Mouse (Mus musculus): ENCODE data around the gene Cep135. TPM values are rescaled to one million over a fixed set of nuclear protein-coding genes. Genes with fewer than 3 reads are reported as not detected.

The Cep135 gene
- polyA plus RNA-seq (2016; fragmentation: Nextera tagmentation; extraction: Ambion mirVana): 10.8 and 12.2 TPM in 2 replicates

DNA sequence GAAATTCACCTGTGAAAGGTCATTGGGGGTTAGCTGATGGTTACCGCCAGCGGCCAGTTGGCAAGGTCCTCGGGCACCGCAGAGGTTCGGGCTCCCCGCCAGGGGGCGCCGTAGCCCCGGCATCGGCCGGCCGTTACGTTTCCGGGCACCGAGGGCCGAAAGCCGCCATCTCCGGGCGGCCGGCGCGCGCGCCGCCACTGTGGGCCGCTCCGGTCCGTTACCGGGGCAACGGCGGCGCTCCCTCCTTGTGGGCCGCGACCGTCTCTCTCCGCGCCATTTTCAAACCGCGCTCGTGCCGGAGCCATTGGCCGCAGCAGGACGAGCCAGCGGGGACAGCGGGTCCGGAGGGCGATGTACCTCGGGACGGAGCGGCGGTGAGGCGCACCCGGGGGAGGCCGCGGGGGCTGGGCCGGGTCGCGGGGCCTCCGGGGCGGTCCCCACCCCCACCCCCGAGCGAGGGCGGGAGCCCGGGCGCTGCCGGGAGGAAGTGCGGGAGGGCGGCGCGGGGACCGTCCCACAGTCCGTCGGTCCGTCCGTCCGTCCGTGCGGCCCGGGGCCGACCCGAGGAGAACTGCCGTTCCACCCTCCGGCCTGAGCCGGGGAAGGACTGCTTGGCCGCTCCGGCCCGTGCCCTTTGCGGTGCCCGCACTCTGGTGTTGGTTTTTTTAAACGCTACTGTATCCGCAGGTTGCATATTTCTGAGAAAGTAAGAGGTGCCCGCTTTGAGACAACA, at the start of gene Cep135:
Gene Cep135 (plus strand): TSS at position 148 of the 733 bp plus-strand sequence.
- peak; percentile 89 for DNase-seq (ENCODE audit: extremely low spot score, low spot score)
- peaks cover 17% of the 10 kb centered on the region for H3K4me1 ChIP-seq
- H3K27ac ChIP-seq: peak within 1 kb of the TSS; percentile 98
- WGBS: under 1% methylated on average over 92 of the region's 92 CpGs
- no peaks in the 10 kb centered on the region for H3K9me3 ChIP-seq
- H3K4me3 ChIP-seq: peak within 1 kb of the TSS; percentile 89
- H3K36me3 ChIP-seq (replicated peaks): peaks cover 22% of the 10 kb centered on the region
- H3K27me3 ChIP-seq (ENCODE audit: poor library complexity, severe bottlenecking): no peaks in the 10 kb centered on the region

DNA sequence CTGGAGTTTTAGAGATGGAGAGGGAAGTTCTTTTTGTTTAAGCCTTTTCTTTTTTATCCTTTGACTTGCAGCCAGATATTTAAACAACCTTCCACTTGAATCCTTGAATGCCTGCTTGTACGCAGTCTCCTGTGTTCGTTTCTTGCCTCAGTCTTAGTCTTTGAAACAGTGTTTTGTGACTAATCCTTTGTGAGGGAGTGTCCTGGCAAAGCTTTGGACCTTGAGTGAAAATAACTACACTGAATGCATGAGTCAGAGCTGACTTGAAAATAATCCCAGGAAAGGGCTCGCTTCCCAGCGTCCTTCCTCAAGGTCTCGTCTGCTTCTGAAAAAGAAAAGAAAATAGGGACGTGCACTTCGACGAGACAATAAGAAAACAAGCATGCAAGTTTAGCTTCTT, 48.3 kb upstream of the Cep135 start:
- peaks cover 78% of the 10 kb centered on the region for H3K36me3 ChIP-seq (replicated peaks)
- WGBS: 87% methylated on average over 8 of the region's 8 CpGs

DNA sequence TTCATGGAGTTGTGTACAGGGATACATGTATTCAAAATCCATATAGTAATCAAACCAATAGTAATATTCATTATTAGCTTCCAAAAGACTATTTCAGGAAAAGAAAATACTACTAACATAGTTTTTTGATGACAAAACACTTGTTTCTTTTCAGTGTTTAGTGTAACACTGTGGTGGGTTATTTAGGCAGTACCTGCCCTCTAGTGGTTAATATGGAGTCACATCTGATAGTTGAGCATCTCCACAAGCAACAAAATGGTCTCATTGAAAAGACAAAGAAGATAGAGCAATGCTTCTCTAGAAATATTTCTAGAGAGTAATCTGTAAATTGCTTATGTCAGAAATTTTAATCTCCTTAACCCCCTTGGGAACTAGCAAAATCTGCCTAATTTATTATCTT, 47.7 kb upstream of the Cep135 start:
- no peak overlapping the region for H3K4me3 ChIP-seq
- no peaks in the 10 kb centered on the region for H3K9me3 ChIP-seq
- no peaks in the 10 kb centered on the region for H3K4me1 ChIP-seq
- H3K27ac ChIP-seq: no peak overlapping the region
- H3K36me3 ChIP-seq (replicated peaks): peaks cover 77% of the 10 kb centered on the region
- DNase-seq (ENCODE audit: extremely low spot score, low spot score): no peak
- H3K27me3 ChIP-seq (ENCODE audit: poor library complexity, severe bottlenecking): no peaks in the 10 kb centered on the region

More for the DNA sequence above, 48.3 kb upstream of the Cep135 start:
- H3K4me1 ChIP-seq: no peaks in the 10 kb centered on the region
- no peak overlapping the region for H3K4me3 ChIP-seq
- H3K27me3 ChIP-seq (ENCODE audit: poor library complexity, severe bottlenecking): no peaks in the 10 kb centered on the region
- H3K9me3 ChIP-seq: no peaks in the 10 kb centered on the region
- no peak for DNase-seq (ENCODE audit: extremely low spot score, low spot score)
- H3K27ac ChIP-seq: no peak overlapping the region

DNA sequence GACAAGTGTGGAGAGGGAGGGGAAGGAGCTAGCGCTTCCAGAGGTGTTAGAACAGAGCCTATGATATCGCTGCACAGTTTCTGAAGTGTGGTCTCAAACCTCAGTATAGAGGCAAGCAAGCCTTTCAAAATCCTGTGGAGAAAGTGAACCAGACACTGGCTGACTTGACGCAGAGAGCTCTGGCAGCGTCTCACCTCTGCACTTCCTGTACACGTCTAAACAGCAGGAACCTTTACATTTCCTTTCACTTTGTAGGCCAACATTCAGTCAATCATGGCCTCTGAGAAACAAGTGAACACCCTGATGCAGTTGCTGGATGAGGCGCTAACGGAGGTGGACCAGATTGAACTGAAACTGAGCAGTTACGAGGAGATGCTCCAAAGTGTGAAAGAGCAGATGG, 45.3 kb upstream of the Cep135 start:
- H3K27ac ChIP-seq: no peak overlapping the region
- DNase-seq (ENCODE audit: extremely low spot score, low spot score): no peak
- no peaks in the 10 kb centered on the region for H3K27me3 ChIP-seq (ENCODE audit: poor library complexity, severe bottlenecking)
- no peak overlapping the region for H3K4me3 ChIP-seq
- no peaks in the 10 kb centered on the region for H3K4me1 ChIP-seq
- WGBS: 94% methylated on average over 8 of the region's 8 CpGs
- peaks cover 65% of the 10 kb centered on the region for H3K36me3 ChIP-seq (replicated peaks)
- H3K9me3 ChIP-seq: no peaks in the 10 kb centered on the region

DNA sequence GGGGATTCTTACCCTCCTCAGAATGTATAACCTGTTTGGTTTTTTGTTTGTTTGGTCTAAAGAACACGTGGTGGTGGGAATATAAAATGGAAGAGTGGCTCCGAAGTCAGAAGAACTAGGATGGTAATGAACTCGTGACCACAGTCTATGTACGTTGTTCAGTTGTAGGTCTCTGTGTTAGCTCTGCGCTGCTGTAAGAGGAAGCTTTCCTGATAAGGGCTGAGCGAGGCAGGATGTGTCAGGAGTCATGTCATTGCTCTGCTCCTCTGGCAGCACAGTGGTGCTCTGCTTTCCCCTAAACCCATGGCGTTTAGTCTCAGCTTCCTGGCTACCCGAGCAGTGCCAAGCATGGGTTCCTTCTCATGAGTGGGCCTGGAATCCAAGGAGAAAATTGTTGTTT, 38.1 kb upstream of the Cep135 start:
- no peaks in the 10 kb centered on the region for H3K4me1 ChIP-seq
- H3K4me3 ChIP-seq: no peak overlapping the region
- 92% methylated on average over 8 of the region's 8 CpGs for WGBS
- H3K27ac ChIP-seq: no peak overlapping the region
- no peaks in the 10 kb centered on the region for H3K27me3 ChIP-seq (ENCODE audit: poor library complexity, severe bottlenecking)
- H3K9me3 ChIP-seq: no peaks in the 10 kb centered on the region
- DNase-seq (ENCODE audit: extremely low spot score, low spot score): no peak
- peaks cover 55% of the 10 kb centered on the region for H3K36me3 ChIP-seq (replicated peaks)

DNA sequence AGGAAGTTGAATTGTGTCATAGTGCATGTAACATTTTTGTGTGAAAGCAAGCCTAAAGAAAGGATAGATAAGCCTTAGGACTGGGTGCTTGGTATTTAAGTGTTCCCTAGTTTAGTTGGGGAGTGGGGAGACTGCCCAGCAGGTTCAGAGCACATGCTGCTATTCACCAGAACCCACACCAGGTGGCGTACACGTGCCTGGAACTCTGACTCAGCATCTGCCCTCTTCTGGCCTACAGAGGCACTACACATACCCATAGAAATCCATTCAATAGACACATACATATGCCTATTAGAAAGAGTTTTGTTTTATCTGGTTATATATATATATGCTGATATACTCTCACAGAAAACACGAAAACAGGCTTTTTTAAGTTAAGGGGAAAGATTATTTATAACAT, 23.2 kb upstream of the Cep135 start:
- Histone ChIP-seq H3K4me1 (no peaks in the 10 kb centered on the region), H3K9me3 (no peaks in the 10 kb centered on the region), H3K4me3 (no peak overlapping the region), H3K27ac (no peak overlapping the region), H3K36me3 (replicated peaks) (peaks cover 90% of the 10 kb centered on the region), H3K27me3 (ENCODE audit: poor library complexity, severe bottlenecking) (no peaks in the 10 kb centered on the region)
- 32% methylated on average over 3 of the region's 3 CpGs for WGBS
- DNase-seq (ENCODE audit: extremely low spot score, low spot score): peak; percentile 63

DNA sequence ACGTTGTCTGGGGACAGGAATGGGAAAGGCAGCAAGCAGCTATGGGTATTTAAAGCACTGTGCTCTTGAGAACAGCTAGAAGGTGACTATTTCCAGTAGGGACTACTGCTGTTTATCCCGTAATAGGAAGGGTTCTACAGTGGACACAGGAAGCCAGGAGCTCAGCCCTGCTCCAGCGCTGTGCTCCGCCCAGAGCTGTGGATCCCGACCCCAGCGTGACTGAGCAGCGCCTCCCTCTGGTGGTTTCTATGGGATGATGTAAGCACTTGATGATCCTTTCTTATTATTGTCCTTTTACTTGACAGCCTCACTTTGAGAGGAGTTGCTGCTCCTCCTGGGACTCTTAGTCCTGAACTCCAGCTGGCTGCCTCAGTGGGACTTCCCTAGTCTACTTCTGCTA, 14.2 kb upstream of the Cep135 start:
- H3K27ac ChIP-seq: no peak overlapping the region
- no peaks in the 10 kb centered on the region for H3K4me1 ChIP-seq
- no peak for DNase-seq (ENCODE audit: extremely low spot score, low spot score)
- peaks cover 12% of the 10 kb centered on the region for H3K9me3 ChIP-seq
- peaks cover 30% of the 10 kb centered on the region for H3K36me3 ChIP-seq (replicated peaks)
- H3K4me3 ChIP-seq: no peak overlapping the region
- H3K27me3 ChIP-seq (ENCODE audit: poor library complexity, severe bottlenecking): no peaks in the 10 kb centered on the region
- WGBS: 82% methylated on average over 7 of the region's 7 CpGs

DNA sequence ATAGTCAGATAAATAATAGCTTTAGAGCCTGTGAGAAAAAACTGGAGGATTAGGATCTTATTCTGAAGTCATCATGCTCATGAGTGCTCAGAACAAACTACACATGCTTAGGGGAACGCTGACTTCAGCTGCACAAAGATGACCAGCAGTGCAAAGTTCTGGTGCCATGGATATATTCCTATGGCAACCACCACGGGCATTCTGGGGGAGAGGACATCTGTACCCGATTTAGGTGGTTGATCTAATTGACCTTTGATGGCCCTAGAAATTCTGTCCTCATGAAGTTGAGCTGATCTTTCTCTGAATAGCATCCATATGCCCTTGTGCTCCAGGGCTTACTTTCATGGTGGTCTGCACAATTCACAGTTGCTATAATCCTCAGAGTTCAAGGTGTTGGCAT, 11.5 kb upstream of the Cep135 start:
- DNase-seq (ENCODE audit: extremely low spot score, low spot score): no peak

DNA sequence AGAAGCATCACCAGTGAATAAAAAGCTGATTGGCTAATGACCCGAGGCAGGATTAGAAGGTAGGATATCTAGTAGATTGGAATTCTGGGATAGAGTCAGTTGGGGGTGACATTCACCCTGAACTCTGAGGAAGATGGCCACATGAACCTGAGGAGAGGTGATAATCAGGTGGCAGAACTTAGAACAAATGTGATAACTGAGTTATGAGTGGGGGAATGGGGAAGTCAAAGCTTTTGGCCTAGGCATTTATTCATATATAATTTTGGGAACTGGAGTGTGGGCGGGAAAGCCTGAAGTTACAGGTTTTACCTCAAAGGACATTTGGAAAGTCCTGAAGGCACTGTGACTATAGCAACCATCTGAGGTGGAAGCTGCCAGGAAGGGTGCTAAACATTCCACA, 3.1 kb upstream of the Cep135 start:
- no peak overlapping the region for H3K27ac ChIP-seq
- H3K4me1 ChIP-seq: peaks cover 15% of the 10 kb centered on the region
- no peak for DNase-seq (ENCODE audit: extremely low spot score, low spot score)
- H3K4me3 ChIP-seq: no peak overlapping the region
- 93% methylated on average over 2 of the region's 2 CpGs for WGBS
- no peaks in the 10 kb centered on the region for H3K36me3 ChIP-seq (replicated peaks)
- H3K27me3 ChIP-seq (ENCODE audit: poor library complexity, severe bottlenecking): no peaks in the 10 kb centered on the region
- no peaks in the 10 kb centered on the region for H3K9me3 ChIP-seq

More for the DNA sequence above, 11.5 kb upstream of the Cep135 start:
- WGBS: 67% methylated on average over 3 of the region's 3 CpGs
- H3K27me3 ChIP-seq (ENCODE audit: poor library complexity, severe bottlenecking): no peaks in the 10 kb centered on the region
- no peak overlapping the region for H3K4me3 ChIP-seq
- H3K4me1 ChIP-seq: no peaks in the 10 kb centered on the region
- peaks cover 12% of the 10 kb centered on the region for H3K9me3 ChIP-seq
- H3K36me3 ChIP-seq (replicated peaks): 0 out of 2 replicates have a peak, but pooled peaks cover 4% of the 10 kb centered on the region
- no peak overlapping the region for H3K27ac ChIP-seq

DNA sequence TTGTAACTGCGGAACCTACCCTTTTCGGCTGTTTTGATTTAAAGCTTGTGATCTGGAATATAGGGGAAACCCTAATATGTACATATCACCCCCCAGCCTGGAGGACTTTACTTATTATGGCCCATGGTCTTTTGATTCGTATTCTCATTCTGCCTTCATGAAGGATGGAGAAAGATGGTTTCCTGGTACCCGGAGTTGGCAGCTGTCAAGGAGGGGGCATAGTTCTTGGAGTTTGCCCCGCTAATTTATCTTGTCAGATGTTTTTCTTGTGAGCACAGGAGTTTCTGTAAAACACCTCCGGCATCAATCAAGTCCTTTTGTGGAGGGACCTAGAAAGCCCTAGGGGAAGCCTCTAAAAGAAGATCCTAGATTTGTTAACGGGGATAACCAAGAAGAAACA, 813 bp downstream of the Cep135 start:
- WGBS: 9% methylated on average over 7 of the region's 7 CpGs
- DNase-seq (ENCODE audit: extremely low spot score, low spot score): no peak
- Histone ChIP-seq H3K4me3 (peak overlapping the region; percentile 89), H3K4me1 (peaks cover 17% of the 10 kb centered on the region), H3K27ac (peak overlapping the region; percentile 98), H3K9me3 (no peaks in the 10 kb centered on the region), H3K27me3 (ENCODE audit: poor library complexity, severe bottlenecking) (no peaks in the 10 kb centered on the region), H3K36me3 (replicated peaks) (peaks cover 28% of the 10 kb centered on the region)

DNA sequence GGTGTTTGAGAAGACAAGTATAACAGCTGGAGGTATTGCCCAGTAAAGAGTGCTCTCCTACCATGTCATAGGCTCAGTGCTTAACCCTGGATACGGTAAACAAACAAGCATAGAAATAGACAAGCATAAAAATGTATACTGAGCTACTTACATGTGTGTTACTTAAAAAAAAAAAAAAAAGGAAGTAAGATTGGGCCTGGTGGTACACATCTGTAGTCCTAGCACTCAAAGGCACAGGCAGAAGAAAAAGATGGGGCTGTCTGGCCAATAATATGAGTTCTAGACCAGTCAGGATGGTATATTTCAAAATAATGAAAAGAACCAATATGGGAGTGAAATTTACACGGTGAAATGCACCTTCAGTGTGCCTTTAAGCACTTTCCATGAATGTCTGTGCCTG, 1.5 kb downstream of the Cep135 start:
- Histone ChIP-seq H3K4me1 (peaks cover 17% of the 10 kb centered on the region), H3K27ac (no peak overlapping the region), H3K36me3 (replicated peaks) (peaks cover 35% of the 10 kb centered on the region), H3K27me3 (ENCODE audit: poor library complexity, severe bottlenecking) (no peaks in the 10 kb centered on the region), H3K4me3 (peak overlapping the region; percentile 89), H3K9me3 (no peaks in the 10 kb centered on the region)
- WGBS: 84% methylated on average over 2 of the region's 2 CpGs
- DNase-seq (ENCODE audit: extremely low spot score, low spot score): no peak

DNA sequence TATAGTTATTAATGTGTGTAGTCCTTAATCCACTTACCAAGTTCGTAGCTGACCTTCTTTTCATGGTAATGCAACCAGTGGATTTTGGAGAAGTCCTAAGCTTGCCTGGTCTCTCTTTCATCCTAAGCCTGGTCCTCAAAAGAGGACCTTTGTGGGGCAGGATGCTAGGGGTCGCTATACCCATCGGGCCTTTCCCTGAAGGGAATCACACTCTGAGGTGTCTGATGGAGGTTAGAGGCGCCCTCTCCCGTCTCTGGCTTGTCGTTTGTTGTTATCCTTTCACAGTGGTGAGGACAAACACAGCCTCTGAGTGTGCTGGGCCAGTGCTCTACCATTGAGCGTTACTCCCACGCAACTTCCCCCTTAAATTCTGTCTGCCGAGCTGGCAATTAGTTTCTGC, 3.4 kb downstream of the Cep135 start:
- H3K27me3 ChIP-seq (ENCODE audit: poor library complexity, severe bottlenecking): no peaks in the 10 kb centered on the region
- no peak overlapping the region for H3K4me3 ChIP-seq
- H3K4me1 ChIP-seq: peaks cover 17% of the 10 kb centered on the region
- no peak overlapping the region for H3K27ac ChIP-seq
- no peak for DNase-seq (ENCODE audit: extremely low spot score, low spot score)
- WGBS: 64% methylated on average over 9 of the region's 9 CpGs
- peaks cover 54% of the 10 kb centered on the region for H3K36me3 ChIP-seq (replicated peaks)
- no peaks in the 10 kb centered on the region for H3K9me3 ChIP-seq

DNA sequence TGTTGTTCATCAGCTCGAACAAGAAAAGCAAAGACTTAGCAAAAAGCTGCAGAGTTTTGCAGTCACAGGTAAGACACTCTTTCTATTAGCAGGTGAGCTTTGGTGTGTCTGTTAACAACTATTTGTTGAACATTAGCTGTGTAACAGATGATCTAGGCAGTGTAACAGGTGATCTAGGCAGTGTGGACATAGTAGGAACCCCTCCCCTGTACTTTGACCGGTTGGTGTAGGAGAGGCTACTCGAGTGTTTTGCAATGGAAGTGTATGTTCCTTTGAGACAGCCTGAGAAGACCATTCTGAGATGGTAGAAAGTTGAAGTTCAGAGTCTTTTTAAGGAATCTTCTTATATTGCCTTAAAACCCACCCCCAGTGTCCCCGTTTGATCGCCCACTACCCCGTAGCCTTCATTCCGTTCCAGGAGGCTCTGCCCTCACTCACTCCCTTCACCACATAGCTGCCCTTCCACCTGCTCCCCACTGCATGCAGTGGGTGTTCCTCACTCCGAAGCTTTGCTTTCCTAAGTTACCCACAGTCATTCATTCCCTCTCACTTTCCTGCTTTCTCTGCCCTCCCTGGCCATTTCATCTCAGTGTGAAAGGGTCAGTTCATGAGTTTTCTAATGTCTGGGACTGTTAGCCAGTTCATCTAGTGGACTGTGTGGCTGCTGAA, 21.3 kb downstream of the Cep135 start:
- no peak for DNase-seq (ENCODE audit: extremely low spot score, low spot score)
- WGBS: 95% methylated on average over 8 of the region's 8 CpGs
- no peaks in the 10 kb centered on the region for H3K4me1 ChIP-seq
- no peak overlapping the region for H3K27ac ChIP-seq
- H3K4me3 ChIP-seq: no peak overlapping the region
- peaks cover 99% of the 10 kb centered on the region for H3K36me3 ChIP-seq (replicated peaks)
- no peaks in the 10 kb centered on the region for H3K9me3 ChIP-seq
- H3K27me3 ChIP-seq (ENCODE audit: poor library complexity, severe bottlenecking): no peaks in the 10 kb centered on the region

All from forebrain, embryonic 10.5 days (tissue).